Mouse (Mus musculus) liver, embryonic 15.5 days (tissue): ENCODE data around the gene Ppp5c. TPM values are rescaled to one million over a fixed set of nuclear protein-coding genes. Genes with fewer than 3 reads are reported as not detected.
"Not testable (repeated sequence)": the region's sequence is repeated elsewhere in the genome, so short reads cannot be mapped to it uniquely, and the experiment has no call there.

Experiments used
- ATAC-seq: fragments of 200-750 bp; cut with Nextera tagmentation; 2 replicates; pipeline ENCODE4 v1.8.0; 2017; ENCODE audit warnings: moderate number of reproducible peaks, mild to moderate bottlenecking, moderate library complexity; ENCODE audit not compliant: insufficient read depth
- H3K27ac ChIP-seq: fragments of 300-500 bp; sonication (generic); replicated peaks from 2 replicates; pipeline ENCODE4 v1.5.1; 2015; ENCODE audit warnings: mild to moderate bottlenecking, inconsistent platforms
- H3K27me3 ChIP-seq: fragments of 300-500 bp; sonication (generic); 2 replicates; pipeline ENCODE4 v1.6.1; 2015; ENCODE audit warnings: mild to moderate bottlenecking, inconsistent platforms
- H3K36me3 ChIP-seq: fragments of 300-500 bp; sonication (generic); replicated peaks from 2 replicates; pipeline ENCODE4 v1.6.1; 2015; ENCODE audit warnings: moderate library complexity, mild to moderate bottlenecking, inconsistent platforms
- H3K4me1 ChIP-seq: fragments of 300-500 bp; sonication (generic); replicated peaks from 2 replicates; pipeline ENCODE4 v1.6.1; 2015; ENCODE audit warnings: inconsistent platforms
- H3K4me2 ChIP-seq: fragments of 300-500 bp; sonication (generic); 2 replicates; pipeline ENCODE4 v1.6.1; 2015; ENCODE audit warnings: moderate library complexity, mild to moderate bottlenecking, inconsistent platforms
- H3K4me3 ChIP-seq: fragments of 300-500 bp; sonication (generic); replicated peaks from 2 replicates; pipeline ENCODE4 v1.5.1; 2015; ENCODE audit warnings: mild to moderate bottlenecking, inconsistent platforms
- H3K9ac ChIP-seq: fragments of 300-500 bp; sonication (generic); 2 replicates; pipeline ENCODE4 v1.6.1; 2015; ENCODE audit warnings: moderate library complexity, mild to moderate bottlenecking, inconsistent platforms
- H3K9me3 ChIP-seq: fragments of 300-500 bp; sonication (generic); replicated peaks from 2 replicates; pipeline ENCODE4 v1.6.1; 2016; ENCODE audit warnings: inconsistent platforms
- WGBS: fragments of 180-500 bp; shearing (Covaris S2); methylation state at CpG from one replicate; pipeline ENCODE4 v1.1.7; 2015; ENCODE audit warnings: mixed read lengths; ENCODE audit not compliant: insufficient replicate concordance; 5-methylcytosine and 5-hydroxymethylcytosine counted together
- polyA plus RNA-seq: library from polyadenylated mRNA; unstranded; fragments of >200 nt; fragmentation: Nextera tagmentation; extraction: Ambion mirVana; gene quantifications from 2 replicates; pipeline ENCODE4 v1.2.1, GENCODE M21; 2015

The Ppp5c gene
- 43.2 and 45.3 TPM in 2 replicates for polyA plus RNA-seq

DNA sequence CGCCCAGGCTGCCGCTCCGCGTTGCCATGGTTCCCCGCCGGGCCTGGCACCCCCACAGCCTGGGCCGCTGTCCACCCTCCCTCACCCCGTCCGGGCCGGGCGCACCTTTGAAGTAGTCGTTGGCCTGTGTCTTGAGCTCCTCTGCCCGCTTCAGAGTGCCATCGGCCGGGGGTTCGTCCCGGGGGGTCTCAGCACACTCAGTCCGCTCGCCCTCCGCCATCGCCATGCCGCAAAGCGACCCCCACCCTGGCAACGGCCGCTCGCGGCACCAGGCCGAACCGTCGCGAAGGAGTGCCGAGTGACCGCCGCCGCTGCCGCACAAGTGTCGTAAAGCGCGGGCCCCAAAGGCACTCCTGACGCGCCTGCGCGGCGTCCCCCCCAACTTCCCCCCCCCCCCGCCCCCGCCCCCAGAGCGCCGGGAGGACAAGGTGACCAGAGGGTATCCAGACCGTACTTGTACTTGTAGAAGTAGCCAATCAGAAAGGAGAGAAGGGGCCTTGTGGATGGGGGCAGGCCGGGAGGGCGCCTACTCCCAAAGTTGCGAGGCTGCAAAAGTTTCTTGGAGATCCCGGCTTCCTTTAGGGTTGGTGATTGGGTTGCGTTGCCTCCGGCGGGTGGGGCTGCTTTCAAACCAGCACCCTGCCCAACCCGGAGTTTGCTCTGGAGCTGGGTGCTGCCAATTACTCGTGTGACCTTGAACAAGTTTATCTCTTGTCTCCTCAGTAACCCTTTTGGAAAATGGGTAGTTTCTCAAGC lies at the start of gene Ppp5c:
TSS of gene Ppp5c (minus strand) at position 337 of the 756 bp plus-strand sequence.
- no peaks in the 10 kb centered on the region for H3K9me3 ChIP-seq
- H3K36me3 ChIP-seq, result peaks cover 36% of the 10 kb centered on the region
- H3K4me1 ChIP-seq, result peaks cover 63% of the 10 kb centered on the region
- peak within 1 kb of the TSS; percentile 79 for H3K4me3 ChIP-seq
- H3K27ac ChIP-seq, result peak within 1 kb of the TSS; percentile 87
- H3K4me2 ChIP-seq, result peak within 1 kb of the TSS; percentile 82
- no peaks in the 10 kb centered on the region for H3K27me3 ChIP-seq
- H3K9ac ChIP-seq, result peak within 1 kb of the TSS; percentile 84
- peak; percentile 76 for ATAC-seq
- under 1% methylated on average over 57 of the region's 58 CpGs for WGBS

- Histone ChIP-seq H3K4me1 (peaks cover 15% of the 10 kb centered on the region), H3K27me3 (peaks cover 6% of the 10 kb centered on the region; the same call in 1 of the 2 replicates), H3K27ac (no peak overlapping the region), H3K4me2 (no peak overlapping the region), H3K4me3 (no peak overlapping the region), H3K9ac (no peak overlapping the region), H3K9me3 (no peaks in the 10 kb centered on the region), H3K36me3 (no peaks in the 10 kb centered on the region)
- WGBS, result 70% methylated on average over 1 of the region's 1 CpGs
- no peak for ATAC-seq
Observed at GRCm38 (mm10) chr7:17076542-17076941, 48.8 kb upstream of the Ppp5c start.

DNA sequence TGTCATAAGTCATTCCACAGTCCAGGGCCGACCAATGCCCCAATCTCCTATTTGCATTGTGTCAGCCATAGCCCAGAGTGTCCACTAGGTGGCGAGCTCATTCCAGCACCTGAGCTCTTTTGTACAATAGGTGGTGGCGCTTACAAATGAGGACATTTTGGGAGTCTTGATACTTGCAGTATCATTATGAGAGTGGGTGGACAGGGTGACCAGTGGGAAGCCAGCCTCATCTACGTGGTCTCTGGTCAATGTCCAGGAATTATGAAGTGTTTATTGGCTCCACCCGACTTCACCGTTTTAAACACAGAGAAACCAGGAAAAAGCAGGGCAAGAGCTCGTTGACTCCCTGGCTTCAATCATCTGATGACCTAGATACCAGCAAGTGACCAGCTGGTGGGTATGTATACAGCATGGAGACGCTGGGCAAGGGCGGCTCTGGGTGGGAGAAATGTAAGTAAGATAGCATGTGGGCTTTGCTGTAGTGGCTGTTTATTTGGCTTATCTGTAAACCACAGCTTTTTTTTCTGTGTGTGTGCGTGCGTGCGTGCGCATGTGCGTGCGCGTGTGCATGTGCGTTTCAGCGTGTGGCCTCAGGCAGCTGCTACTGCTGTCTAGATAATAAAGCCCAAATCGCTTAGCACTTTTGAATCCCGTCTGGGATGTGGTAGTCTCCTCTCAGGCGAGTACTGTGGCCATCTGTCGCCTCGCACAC lies 46.3 kb upstream of the Ppp5c start, which contains the start of gene Psg16:
TSS of gene Psg16 (plus strand) at position 137 of the 712 bp plus-strand sequence.
- peak within 1 kb of the TSS; percentile 70 for H3K4me2 ChIP-seq

DNA sequence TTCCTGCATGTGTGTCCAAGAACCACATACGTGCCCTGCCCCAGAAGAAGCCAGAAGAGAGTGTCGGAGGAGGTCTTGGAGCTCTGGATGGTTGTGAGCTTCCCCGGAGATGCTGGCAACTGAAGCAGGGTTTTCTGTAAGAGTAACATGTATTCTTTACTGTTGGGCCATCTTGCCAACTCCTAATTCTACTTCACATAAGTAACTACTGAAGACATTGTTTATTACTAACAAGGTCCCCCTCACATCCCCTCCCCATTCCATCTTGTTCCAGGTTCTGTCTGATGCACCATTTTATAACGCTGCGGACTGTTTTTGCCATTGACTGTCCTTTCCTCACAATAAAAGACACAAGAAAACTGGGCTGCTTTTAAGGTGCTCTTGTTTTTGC lies 45.8 kb upstream of the Ppp5c start:
- 49% methylated on average over 5 of the region's 5 CpGs for WGBS
- no peak overlapping the region for H3K4me2 ChIP-seq
- H3K27ac ChIP-seq, result peak overlapping the region; percentile 89; the same call in 1 of the 2 replicates
- peak overlapping the region; percentile 43; the same call in 1 of the 2 replicates for H3K9ac ChIP-seq
- H3K36me3 ChIP-seq, result no peaks in the 10 kb centered on the region
- ATAC-seq, result no peak
- no peaks in the 10 kb centered on the region for H3K9me3 ChIP-seq
- H3K4me1 ChIP-seq, result peaks cover 15% of the 10 kb centered on the region
- H3K4me3 ChIP-seq, result no peak overlapping the region
- peaks cover 10% of the 10 kb centered on the region; the same call in 1 of the 2 replicates for H3K27me3 ChIP-seq

More for the DNA sequence above, 46.3 kb upstream of the Ppp5c start, which contains the start of gene Psg16:
- Histone ChIP-seq H3K4me3 (peak within 1 kb of the TSS; percentile 41), H3K27ac (peak within 1 kb of the TSS; percentile 89), H3K9me3 (no peaks in the 10 kb centered on the region), H3K27me3 (peaks cover 7% of the 10 kb centered on the region; the same call in 1 of the 2 replicates), H3K9ac (peak within 1 kb of the TSS; percentile 43), H3K4me1 (peaks cover 15% of the 10 kb centered on the region), H3K36me3 (no peaks in the 10 kb centered on the region)
- WGBS, result 23% methylated on average over 23 of the region's 23 CpGs
- peak; percentile 99 for ATAC-seq

DNA sequence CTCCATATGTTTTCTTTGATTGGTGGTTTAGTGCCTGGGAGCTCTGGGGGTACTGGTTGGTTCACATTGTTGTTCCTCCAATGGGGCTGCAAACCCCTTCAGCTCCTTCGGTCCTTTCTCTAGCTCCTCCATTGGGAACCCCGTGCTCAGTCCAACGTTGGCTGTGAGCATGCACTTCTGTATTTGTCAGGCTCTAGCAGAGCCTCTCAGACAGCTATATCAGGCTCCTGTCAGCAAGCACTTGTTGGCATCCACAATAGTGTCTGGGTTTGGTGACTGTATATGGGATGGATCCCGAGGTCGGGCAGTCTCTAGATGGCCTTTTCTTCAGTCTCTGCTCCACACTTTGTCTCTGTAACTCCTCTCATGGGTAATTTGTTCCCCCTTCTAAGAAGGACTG lies 39.9 kb upstream of the Ppp5c start:
- Histone ChIP-seq H3K27me3 (peaks cover 25% of the 10 kb centered on the region), H3K4me1 (peaks cover 23% of the 10 kb centered on the region)
- H3K36me3 ChIP-seq, H3K4me3 ChIP-seq, ATAC-seq, H3K4me2 ChIP-seq, H3K9ac ChIP-seq, H3K9me3 ChIP-seq, H3K27ac ChIP-seq: not testable (repeated sequence)
- 49% methylated on average over 5 of the region's 5 CpGs for WGBS

- Histone ChIP-seq H3K27me3 (peaks cover 29% of the 10 kb centered on the region), H3K4me2 (no peak overlapping the region), H3K36me3 (no peaks in the 10 kb centered on the region), H3K27ac (no peak overlapping the region), H3K9ac (no peak overlapping the region), H3K9me3 (no peaks in the 10 kb centered on the region), H3K4me1 (peaks cover 30% of the 10 kb centered on the region), H3K4me3 (no peak overlapping the region)
- ATAC-seq, result no peak
Observed at GRCm38 (mm10) chr7:17067000-17067399, 39.3 kb upstream of the Ppp5c start.

GRCm38 (mm10) chr7:17066412-17066811 lies 38.7 kb upstream of the Ppp5c start:
- 5% methylated on average over 2 of the region's 2 CpGs for WGBS
- H3K36me3 ChIP-seq, result no peaks in the 10 kb centered on the region
- H3K27ac ChIP-seq, result no peak overlapping the region
- peaks cover 36% of the 10 kb centered on the region for H3K4me1 ChIP-seq
- no peak overlapping the region for H3K4me2 ChIP-seq
- H3K4me3 ChIP-seq, result no peak overlapping the region
- H3K27me3 ChIP-seq, result peaks cover 30% of the 10 kb centered on the region
- peak; percentile 20; the same call in 1 of the 2 replicates for ATAC-seq
- no peak overlapping the region for H3K9ac ChIP-seq
- no peaks in the 10 kb centered on the region for H3K9me3 ChIP-seq

DNA sequence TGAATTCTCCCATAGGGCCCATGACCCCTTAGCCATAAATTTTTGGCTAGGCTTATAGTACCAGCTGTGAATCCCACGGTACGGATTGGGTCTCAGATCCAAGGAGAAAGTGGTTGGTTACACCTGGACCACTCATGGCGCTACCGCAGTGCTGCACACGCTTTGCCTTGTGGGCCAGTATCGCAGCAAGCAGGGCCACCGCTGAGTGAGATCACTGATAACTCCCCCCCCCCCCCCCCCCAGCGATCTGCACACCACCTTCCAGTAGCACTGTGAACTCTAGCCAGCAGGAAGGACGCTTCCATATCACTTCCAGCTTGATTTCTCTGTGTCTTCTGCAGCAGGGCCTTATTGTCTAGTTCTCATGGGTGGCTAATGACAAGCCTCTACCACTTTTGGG lies 37.9 kb upstream of the Ppp5c start:
- no peak overlapping the region for H3K4me3 ChIP-seq
- no peaks in the 10 kb centered on the region for H3K9me3 ChIP-seq
- no peaks in the 10 kb centered on the region for H3K36me3 ChIP-seq
- H3K4me1 ChIP-seq, result peaks cover 44% of the 10 kb centered on the region
- no peak overlapping the region for H3K9ac ChIP-seq
- no peak for ATAC-seq
- H3K27me3 ChIP-seq, result peaks cover 30% of the 10 kb centered on the region
- no peak overlapping the region for H3K27ac ChIP-seq
- WGBS, result 51% methylated on average over 9 of the region's 9 CpGs
- H3K4me2 ChIP-seq, result no peak overlapping the region

GRCm38 (mm10) chr7:17062845-17063244 lies 35.1 kb upstream of the Ppp5c start:
- no peaks in the 10 kb centered on the region for H3K36me3 ChIP-seq
- H3K9me3 ChIP-seq, result no peaks in the 10 kb centered on the region
- H3K27me3 ChIP-seq, result peaks cover 26% of the 10 kb centered on the region
- ATAC-seq, result no peak
- H3K27ac ChIP-seq, result peak overlapping the region; percentile 19
- 5% methylated on average over 11 of the region's 11 CpGs for WGBS
- H3K4me3 ChIP-seq, result peak overlapping the region; percentile 51
- peaks cover 71% of the 10 kb centered on the region for H3K4me1 ChIP-seq
- peak overlapping the region; percentile 92 for H3K4me2 ChIP-seq
- peak overlapping the region; percentile 66; the same call in 1 of the 2 replicates for H3K9ac ChIP-seq

DNA sequence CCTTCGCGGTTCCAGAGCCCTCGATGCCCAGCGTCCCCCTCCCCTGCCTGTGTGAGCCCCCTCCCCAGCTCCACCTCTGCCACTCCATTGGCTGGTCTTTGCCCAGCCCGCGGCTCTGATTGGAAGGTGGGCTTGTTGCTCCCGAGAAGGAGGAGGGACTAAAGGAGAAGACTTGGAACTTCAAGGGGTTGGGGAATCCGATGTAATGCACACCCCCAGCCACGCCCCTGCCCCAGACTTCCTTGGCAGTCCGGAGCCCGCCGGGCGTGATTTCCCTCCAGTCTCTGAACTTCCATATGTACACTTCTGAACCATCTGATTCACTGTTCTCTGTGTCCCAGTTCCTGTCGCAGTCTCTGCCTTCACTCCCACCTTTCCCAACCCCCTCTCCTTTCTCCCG lies 34.7 kb upstream of the Ppp5c start, which contains the start of gene Hif3a:
TSS of gene Hif3a (minus strand) at position 39 of the 400 bp plus-strand sequence.
- H3K4me2 ChIP-seq, result peak within 1 kb of the TSS; percentile 92
- peak within 1 kb of the TSS; percentile 51 for H3K4me3 ChIP-seq
- peak within 1 kb of the TSS; percentile 66 for H3K9ac ChIP-seq
- peaks cover 76% of the 10 kb centered on the region for H3K4me1 ChIP-seq
- H3K36me3 ChIP-seq, result no peaks in the 10 kb centered on the region
- H3K9me3 ChIP-seq, result no peaks in the 10 kb centered on the region
- ATAC-seq, result no peak
- H3K27me3 ChIP-seq, result peaks cover 21% of the 10 kb centered on the region
- H3K27ac ChIP-seq, result peak within 1 kb of the TSS; percentile 98
- 1% methylated on average over 15 of the region's 15 CpGs for WGBS
